Mouse (Mus musculus) hindbrain, embryonic 16.5 days (tissue): ENCODE measurements around the gene Agmat. TPM values are rescaled to one million over a fixed set of nuclear protein-coding genes. Genes with fewer than 3 reads are reported as not detected.
"Not testable (repeated sequence)": the region's sequence is repeated elsewhere in the genome, so short reads cannot be mapped to it uniquely, and the experiment has no call there.

Experiments
- ATAC-seq: fragments of 200-750 bp; cut with Nextera tagmentation; 2 replicates; pipeline ENCODE4 v1.8.0; 2017; ENCODE audit warnings: moderate TSS enrichment, moderate library complexity
- H3K27ac ChIP-seq: fragments of 300-500 bp; sonication (generic); 2 replicates; pipeline ENCODE4 v1.5.1; 2014; ENCODE audit warnings: low read depth, mild to moderate bottlenecking, control low read depth, low read length, moderate library complexity
- H3K27me3 ChIP-seq: fragments of 300-500 bp; sonication (generic); replicated peaks from 2 replicates; pipeline ENCODE4 v1.6.1; 2014; ENCODE audit warnings: low read length; ENCODE audit not compliant: control insufficient read depth, insufficient read depth
- H3K36me3 ChIP-seq: fragments of 300-500 bp; sonication (generic); 2 replicates; pipeline ENCODE4 v1.6.1; 2014; ENCODE audit warnings: mild to moderate bottlenecking, low read length, moderate library complexity, mixed read lengths; ENCODE audit not compliant: control insufficient read depth, insufficient read depth
- H3K4me1 ChIP-seq: fragments of 300-500 bp; sonication (generic); 2 replicates; pipeline ENCODE4 v1.6.1; 2014; ENCODE audit warnings: low read depth, low read length; ENCODE audit not compliant: control insufficient read depth, insufficient read depth
- H3K4me2 ChIP-seq: fragments of 300-500 bp; sonication (generic); 2 replicates; pipeline ENCODE4 v1.6.1; 2014; ENCODE audit warnings: mild to moderate bottlenecking, low read length, control low read depth, moderate library complexity
- H3K4me3 ChIP-seq: fragments of 300-500 bp; sonication (generic); 2 replicates; pipeline ENCODE4 v1.5.1; 2014; ENCODE audit warnings: mild to moderate bottlenecking, low read length, control low read depth, moderate library complexity
- H3K9ac ChIP-seq: fragments of 300-500 bp; sonication (generic); 2 replicates; pipeline ENCODE4 v1.6.1; 2014; ENCODE audit warnings: low read depth, mild to moderate bottlenecking, control low read depth, low read length, moderate library complexity
- H3K9me3 ChIP-seq: fragments of 300-500 bp; sonication (generic); 2 replicates; pipeline ENCODE4 v1.6.1; 2014; ENCODE audit warnings: mild to moderate bottlenecking, low read length, moderate library complexity; ENCODE audit not compliant: control insufficient read depth
- WGBS: fragments of 180-500 bp; shearing (Covaris S2); extraction: QIAGEN DNeasy Blood & Tissue Kit; methylation state at CpG from one replicate; pipeline ENCODE4 v1.1.7; 2014; 5-methylcytosine and 5-hydroxymethylcytosine counted together
- polyA plus RNA-seq: library from polyadenylated mRNA; unstranded; fragments of >200 nt; fragmentation: Nextera tagmentation; extraction: Ambion mirVana; gene quantifications from 2 replicates; pipeline ENCODE4 v1.2.1, GENCODE M21; 2015

Agmat gene
- polyA plus RNA-seq, 1 experiment from 2014 or later: 0.29 TPM

- no peaks in the 10 kb centered on the region for H3K9me3 ChIP-seq
- H3K27ac ChIP-seq: no peak overlapping the region
- H3K4me3 ChIP-seq: no peak overlapping the region
- H3K36me3 ChIP-seq: peaks cover 27% of the 10 kb centered on the region
- ATAC-seq: no peak
- no peak overlapping the region for H3K9ac ChIP-seq
- H3K27me3 ChIP-seq: no peaks in the 10 kb centered on the region
- no peak overlapping the region for H3K4me2 ChIP-seq
- 98% methylated on average over 3 of the region's 3 CpGs for WGBS
- peaks cover 14% of the 10 kb centered on the region for H3K4me1 ChIP-seq
Measured at GRCm38 (mm10) chr4:141765008-141765407, 18.5 kb downstream of the Agmat start.

GRCm38 (mm10) chr4:141766316-141766667, 19.8 kb downstream of the Agmat start:
- WGBS: 56% methylated on average over 8 of the region's 8 CpGs
- no peaks in the 10 kb centered on the region for H3K9me3 ChIP-seq
- peak overlapping the region; percentile 61 for H3K27ac ChIP-seq
- peaks cover 15% of the 10 kb centered on the region for H3K4me1 ChIP-seq
- no peak overlapping the region for H3K4me3 ChIP-seq
- ATAC-seq: no peak; the same call in none of the 2 replicates
- no peak overlapping the region for H3K9ac ChIP-seq
- no peaks in the 10 kb centered on the region for H3K27me3 ChIP-seq
- H3K36me3 ChIP-seq: peaks cover 38% of the 10 kb centered on the region
- H3K4me2 ChIP-seq: peak overlapping the region; percentile 7; the same call in 1 of the 2 replicates

- Histone ChIP-seq H3K9me3 (no peaks in the 10 kb centered on the region), H3K27me3 (no peaks in the 10 kb centered on the region), H3K27ac (peak overlapping the region; percentile 61), H3K36me3 (peaks cover 38% of the 10 kb centered on the region), H3K4me1 (peaks cover 15% of the 10 kb centered on the region), H3K4me3 (no peak overlapping the region), H3K4me2 (peak overlapping the region; percentile 7; the same call in 1 of the 2 replicates), H3K9ac (no peak overlapping the region)
- peak; percentile 77 for ATAC-seq
- 36% methylated on average over 19 of the region's 19 CpGs for WGBS
Measured at GRCm38 (mm10) chr4:141766668-141767352, 20.3 kb downstream of the Agmat start.

- Histone ChIP-seq H3K27ac (peak overlapping the region; percentile 61), H3K36me3 (peaks cover 39% of the 10 kb centered on the region), H3K27me3 (no peaks in the 10 kb centered on the region), H3K9ac (no peak overlapping the region), H3K4me1 (peaks cover 15% of the 10 kb centered on the region), H3K9me3 (no peaks in the 10 kb centered on the region), H3K4me3 (no peak overlapping the region), H3K4me2 (no peak overlapping the region)
- ATAC-seq: peak; percentile 58
- 69% methylated on average over 19 of the region's 19 CpGs for WGBS
Measured at GRCm38 (mm10) chr4:141767353-141768036, 21.0 kb downstream of the Agmat start.

GRCm38 (mm10) chr4:141769501-141770160, 23.2 kb downstream of the Agmat start:
- peaks cover 43% of the 10 kb centered on the region for H3K36me3 ChIP-seq
- H3K4me1 ChIP-seq: peaks cover 15% of the 10 kb centered on the region
- H3K9me3 ChIP-seq: no peaks in the 10 kb centered on the region
- H3K27me3 ChIP-seq: no peaks in the 10 kb centered on the region
- no peak overlapping the region for H3K9ac ChIP-seq
- no peak overlapping the region for H3K4me2 ChIP-seq
- WGBS: 81% methylated on average over 8 of the region's 8 CpGs
- H3K27ac ChIP-seq: no peak overlapping the region
- no peak overlapping the region for H3K4me3 ChIP-seq
- no peak for ATAC-seq

- Histone ChIP-seq H3K9me3 (no peaks in the 10 kb centered on the region), H3K27ac (no peak overlapping the region), H3K27me3 (no peaks in the 10 kb centered on the region), H3K36me3 (peaks cover 46% of the 10 kb centered on the region), H3K4me1 (peaks cover 11% of the 10 kb centered on the region), H3K4me3 (no peak overlapping the region), H3K4me2 (no peak overlapping the region), H3K9ac (no peak overlapping the region)
- no peak for ATAC-seq
- 95% methylated on average over 8 of the region's 8 CpGs for WGBS
Measured at GRCm38 (mm10) chr4:141771823-141772222, 25.4 kb downstream of the Agmat start.

- peaks cover 50% of the 10 kb centered on the region for H3K36me3 ChIP-seq
- not testable (repeated sequence) for H3K9me3 ChIP-seq, H3K4me3 ChIP-seq, ATAC-seq, H3K4me1 ChIP-seq, H3K4me2 ChIP-seq, H3K27ac ChIP-seq, H3K9ac ChIP-seq, H3K27me3 ChIP-seq
- WGBS: 84% methylated on average over 4 of the region's 4 CpGs
Measured at GRCm38 (mm10) chr4:141773019-141773418, 26.5 kb downstream of the Agmat start.

GRCm38 (mm10) chr4:141779828-141780227, 33.4 kb downstream of the Agmat start:
- Histone ChIP-seq H3K27me3 (no peaks in the 10 kb centered on the region), H3K27ac (no peak overlapping the region), H3K36me3 (peaks cover 60% of the 10 kb centered on the region), H3K4me1 (no peaks in the 10 kb centered on the region), H3K9me3 (no peaks in the 10 kb centered on the region), H3K4me2 (no peak overlapping the region), H3K4me3 (no peak overlapping the region), H3K9ac (no peak overlapping the region)
- ATAC-seq: no peak
- WGBS: 95% methylated on average over 8 of the region's 8 CpGs
